Mouse (Mus musculus) lung, adult 2 months (tissue): Measurements from ENCODE around the gene Fxn.

Experiments used
- CTCF ChIP-seq: fragments of 200-500 bp; IDR thresholded peaks from 2 replicates; pipeline ENCODE4 v1.5.1; 2011; ENCODE audit warnings: mild to moderate bottlenecking, low read length, control low read depth; ENCODE audit not compliant: insufficient read depth
- POLR2A ChIP-seq: fragments of 200-500 bp; IDR thresholded peaks from 2 replicates; pipeline ENCODE4 v1.6.1; 2011; ENCODE audit warnings: low read depth, mild to moderate bottlenecking, control low read depth, low read length, borderline replicate concordance; ENCODE audit errors: extremely low read depth

- no peak for TF ChIP-seq POLR2A
- TF ChIP-seq CTCF = no peak
Measured at GRCm38 (mm10) chr19:24293537-24293936, 13.1 kb upstream of the Fxn start.
